Mouse (Mus musculus) lung, adult 2 months (tissue): Measurements from ENCODE around the gene Kxd1.

ENCODE experiments used
- CTCF ChIP-seq: fragments of 200-500 bp; IDR thresholded peaks from 2 replicates; pipeline ENCODE4 v1.5.1; 2011; ENCODE audit warnings: mild to moderate bottlenecking, low read length, control low read depth; ENCODE audit not compliant: insufficient read depth
- POLR2A ChIP-seq: fragments of 200-500 bp; IDR thresholded peaks from 2 replicates; pipeline ENCODE4 v1.6.1; 2011; ENCODE audit warnings: low read depth, mild to moderate bottlenecking, control low read depth, low read length, borderline replicate concordance; ENCODE audit errors: extremely low read depth

DNA sequence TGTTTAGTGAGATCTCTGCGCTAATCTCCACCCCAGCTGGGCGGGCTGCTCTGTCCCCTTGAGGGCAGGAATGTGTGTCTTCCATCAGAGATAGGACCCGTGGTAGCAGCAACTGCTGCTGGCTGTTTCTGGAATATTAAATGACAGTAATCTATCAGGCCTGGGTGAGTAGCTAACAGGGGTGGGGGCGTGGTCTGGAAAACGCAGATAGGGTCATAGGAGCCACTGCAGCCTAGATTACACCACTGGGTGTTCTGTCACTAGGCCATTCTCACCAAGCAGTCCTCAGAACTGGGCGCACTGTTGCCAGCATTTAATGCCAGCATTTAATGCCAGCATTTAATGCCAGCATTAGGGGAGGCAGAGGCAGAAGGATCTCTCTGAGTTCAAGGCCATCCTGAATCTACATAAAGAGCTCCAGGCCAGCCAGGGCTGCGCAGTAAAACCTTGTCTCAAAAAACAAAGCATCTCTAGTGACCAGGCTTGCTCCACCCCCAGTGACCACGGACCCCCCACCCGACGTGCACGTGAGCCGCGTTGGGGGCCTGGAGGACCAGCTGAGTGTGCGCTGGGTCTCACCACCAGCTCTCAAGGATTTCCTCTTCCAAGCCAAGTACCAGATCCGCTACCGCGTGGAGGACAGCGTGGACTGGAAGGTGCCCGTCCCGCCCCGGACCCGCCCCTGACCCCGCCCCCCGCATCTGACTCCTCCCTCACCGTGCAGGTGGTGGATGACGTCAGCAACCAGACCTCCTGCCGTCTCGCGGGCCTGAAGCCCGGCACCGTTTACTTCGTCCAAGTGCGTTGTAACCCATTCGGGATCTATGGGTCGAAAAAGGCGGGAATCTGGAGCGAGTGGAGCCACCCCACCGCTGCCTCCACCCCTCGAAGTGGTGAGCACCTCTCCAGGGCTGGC is 27.1 kb downstream of the Kxd1 start:
- TF ChIP-seq POLR2A: no peak
- no peak for TF ChIP-seq CTCF
